22 mouse cellular contexts compared by ENCODE assay signal in the genomic region with DNA sequence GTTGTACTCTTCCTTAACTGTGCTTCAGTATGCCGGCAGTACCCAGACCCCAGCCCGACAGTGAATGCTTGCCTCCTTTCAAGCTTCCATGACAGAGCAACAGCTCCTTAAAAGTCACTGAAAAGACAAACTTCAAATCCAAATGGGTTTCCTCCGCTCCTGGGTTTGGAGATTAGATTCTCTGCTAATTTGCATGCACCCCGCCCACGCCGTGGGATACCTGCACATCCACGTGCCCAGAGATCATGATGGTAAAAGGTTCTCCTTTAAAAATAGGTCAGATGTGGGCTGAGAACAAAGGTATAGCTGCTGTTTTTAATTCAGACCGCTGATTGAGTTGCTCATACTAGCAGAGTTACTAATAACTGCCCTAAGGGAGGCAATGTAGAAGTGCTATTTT.
A peak's percentile ranks its signal among the peaks of the same experiment; 100 is the strongest.
DNase-seq lines count a peak whose midpoint lies in the region; ATAC-seq lines count a peak whose summit lies in the region.
"Had no signal": no experiment of that assay in that cellular context is flagged by ENCODE, and none has a peak within 500 bp of the region (broad histone marks: within the 10 kb centered on the region; RNA-seq: fewer than 3 reads in every experiment).

No protein-coding gene starts in this region.

- no peak overlapping the region for H3K4me3 ChIP-seq in midbrain, embryonic 11.5 days (ENCODE audit: low read depth, low read length)
- H3K4me3 ChIP-seq in midbrain, embryonic 14.5 days (replicated peaks; ENCODE audit: low read depth, low read length), result no peak overlapping the region
- H3K4me3 ChIP-seq: embryonic facial prominence, embryonic 15.5 days; erythroblast, embryonic 14.5 days; forebrain, embryonic 10.5 days; heart, embryonic 12.5 days had no signal

- no peaks in the 10 kb centered on the region for H3K9me3 ChIP-seq in midbrain, embryonic 11.5 days (ENCODE audit: control insufficient read depth, low read length)
- no peaks in the 10 kb centered on the region for H3K9me3 ChIP-seq in midbrain, embryonic 14.5 days (ENCODE audit: control insufficient read depth, low read length)
- H3K9me3 ChIP-seq: embryonic facial prominence, embryonic 15.5 days; forebrain, embryonic 10.5 days had no signal

- H3K4me2 ChIP-seq in midbrain, embryonic 11.5 days, result no peak overlapping the region
- H3K4me2 ChIP-seq in midbrain, embryonic 14.5 days (ENCODE audit: low read length), result no peak overlapping the region
- H3K4me2 ChIP-seq: embryonic facial prominence, embryonic 15.5 days; heart, embryonic 12.5 days had no signal

- no peaks in the 10 kb centered on the region for H3K27me3 ChIP-seq in midbrain, embryonic 11.5 days (ENCODE audit: control insufficient read depth, insufficient read depth, low read length)
- H3K27me3 ChIP-seq in midbrain, embryonic 14.5 days (ENCODE audit: control insufficient read depth, insufficient read depth, low read length), result no peaks in the 10 kb centered on the region
- H3K27me3 ChIP-seq: embryonic facial prominence, embryonic 15.5 days had no signal

- H3K36me3 ChIP-seq in midbrain, embryonic 11.5 days (ENCODE audit: control insufficient read depth, insufficient read depth, low read length), result no peaks in the 10 kb centered on the region
- H3K36me3 ChIP-seq in midbrain, embryonic 14.5 days (ENCODE audit: control insufficient read depth, insufficient read depth, low read length), result peaks cover 30% of the 10 kb centered on the region; the same call in 1 of the 2 replicates
- H3K36me3 ChIP-seq: embryonic facial prominence, embryonic 15.5 days; forebrain, embryonic 10.5 days; G1E; heart, embryonic 12.5 days had no signal

- intact Hi-C loops in left cerebral cortex, postnatal 36 days (cut with DNase I), result no loop called here

- peak; percentile 20 to 43 for DNase-seq in frontal cortex, postnatal 10 days (ENCODE audit: low spot score in 2 of 2)
- DNase-seq in frontal cortex, postnatal 36 days (ENCODE audit: low spot score in 2 of 2), result no peak
- peak; percentile 72 for DNase-seq in left cerebral cortex, adult 11 months (ENCODE audit: low spot score)
- no peak for DNase-seq in left cerebral cortex, postnatal 36 days (ENCODE audit: low spot score in 2 of 2)
- DNase-seq in midbrain, embryonic 11.5 days (ENCODE audit: low spot score, missing footprints), result peak; percentile 75
- no peak for DNase-seq in midbrain, embryonic 14.5 days
- peak; percentile 61 for DNase-seq in brain, adult 2 months (ENCODE audit: low read depth, low spot score)
- DNase-seq: adrenal gland, adult 8-10 months; adrenal gland, postnatal 36 days; B cell, adult 2 months; cerebellum, adult 11 months; cerebellum, adult 8-10 months; cerebellum, postnatal 14 days; embryo, embryonic 11 days; gastrocnemius, postnatal 10 days had no signal

- ATAC-seq in midbrain, embryonic 11.5 days (ENCODE audit: low FRiP score), result no peak
- no peak for ATAC-seq in midbrain, embryonic 14.5 days (ENCODE audit: low FRiP score, low TSS enrichment)
- ATAC-seq: CD4-positive, CD25-positive, alpha-beta regulatory T cell, adult 4 months; forebrain, embryonic 14.5 days had no signal

- WGBS in midbrain, embryonic 11.5 days, result 70% methylated on average over 8 of the region's 8 CpGs
- 71% methylated on average over 8 of the region's 8 CpGs for WGBS in midbrain, embryonic 14.5 days

- peaks cover 14% of the 10 kb centered on the region; the same call in 1 of the 2 replicates for H3K4me1 ChIP-seq in midbrain, embryonic 11.5 days (ENCODE audit: control insufficient read depth, insufficient read depth, low read length)
- H3K4me1 ChIP-seq in midbrain, embryonic 14.5 days (ENCODE audit: control insufficient read depth, insufficient read depth, low read length), result peaks cover 12% of the 10 kb centered on the region
- H3K4me1 ChIP-seq: embryonic facial prominence, embryonic 15.5 days had no signal

- H3K9ac ChIP-seq in midbrain, embryonic 11.5 days (ENCODE audit: low read length), result no peak overlapping the region
- no peak overlapping the region for H3K9ac ChIP-seq in midbrain, embryonic 14.5 days (replicated peaks; ENCODE audit: low read length)
- H3K9ac ChIP-seq: embryonic facial prominence, embryonic 15.5 days; heart, embryonic 12.5 days had no signal

- no peak overlapping the region for H3K27ac ChIP-seq in midbrain, embryonic 11.5 days (ENCODE audit: low read depth, low read length)
- H3K27ac ChIP-seq in midbrain, embryonic 14.5 days (replicated peaks; ENCODE audit: low read depth, low read length), result no peak overlapping the region
- H3K27ac ChIP-seq: embryonic facial prominence, embryonic 15.5 days had no signal

Comparison
In these comparisons a context has a peak if more than half of its experiments do, and no peak if none do; other contexts are left out.
1. DNase-seq: peak in frontal cortex, postnatal 10 days (2 of 2), left cerebral cortex, adult 11 months (single experiment), midbrain, embryonic 11.5 days (single experiment) and brain, adult 2 months (single experiment); none in frontal cortex, postnatal 36 days (0 of 2), left cerebral cortex, postnatal 36 days (0 of 2) and midbrain, embryonic 14.5 days (single experiment).